Mouse (Mus musculus): Measurements from ENCODE around the gene Ppm1h. TPM values are rescaled to one million over a fixed set of nuclear protein-coding genes. Genes with fewer than 3 reads are reported as not detected.

Gene Ppm1h
- total and polyA plus RNA-seq, 3 experiments = 1.2 to 1.3 (median 1.3) TPM

GRCm38 (mm10) chr10:122851267-122852160, 173.0 kb downstream of the Ppm1h start:
- peaks cover 0 to 2% of the 10 kb centered on the region in 2 experiments for H3K36me3 ChIP-seq (replicated peaks in 1 of 2; ENCODE audit: control insufficient read depth in 1 of 2, insufficient read depth in 1 of 2, low read length in 1 of 2)
- H3K4me1 ChIP-seq (ENCODE audit: control insufficient read depth in 1 of 2, insufficient read depth in 2 of 2) = peaks cover 0 to 2% of the 10 kb centered on the region in 2 experiments; a peak in 1 of 4 replicates
- H3K4me3 ChIP-seq (replicated peaks in 1 of 3; ENCODE audit: low read depth in 2 of 3, low read length in 2 of 3, poor library complexity in 1 of 3) = no peak overlapping the region
- in situ Hi-C loops (cut with MboI; ENCODE audit: low pct_ligation_motif_present, low pct_unique_long_range_greater_than_20kb, low sequenced_read_pairs) = no loop called here
- no peaks in the 10 kb centered on the region for H3K27me3 ChIP-seq (replicated peaks)
- H3K79me2 ChIP-seq (replicated peaks; ENCODE audit: control insufficient read depth, extremely low read depth, insufficient read depth, poor library complexity, severe bottlenecking) = no peaks in the 10 kb centered on the region
- no peak for DNase-seq (ENCODE audit: extremely low read depth)
- TF ChIP-seq CHD1 (IDR thresholded peaks at IDR 0.05; ENCODE audit: low read depth, low read length) (no peak), TCF12 (IDR thresholded peaks at IDR 0.05; ENCODE audit: low read depth, low read length) (no peak), JUN (IDR thresholded peaks at IDR 0.05; ENCODE audit: insufficient read depth, low read depth, low read length) (no peak), ZNF384 (IDR thresholded peaks at IDR 0.05; ENCODE audit: low read depth, low read length) (no peak), RAD21 (IDR thresholded peaks at IDR 0.05; ENCODE audit: low read depth, low read length) (no peak), ZKSCAN1 (IDR thresholded peaks at IDR 0.05; ENCODE audit: borderline replicate concordance, low read depth, low read length) (no peak), PAX5 (IDR thresholded peaks at IDR 0.05; ENCODE audit: low read length) (no peak), POLR2A (IDR thresholded peaks at IDR 0.05; ENCODE audit: low read depth, low read length) (no peak), NRF1 (IDR thresholded peaks at IDR 0.05; ENCODE audit: low read depth, low read length) (no peak), MEF2A (IDR thresholded peaks at IDR 0.05; ENCODE audit: borderline replicate concordance, low read depth, low read length) (no peak)
- dilution Hi-C loops (cut with MboI; ENCODE audit: extremely low pct_ligation_motif_present, extremely low pct_unique_long_range_greater_than_20kb, low sequenced_read_pairs) = no loop called here
- H3K4me2 ChIP-seq (ENCODE audit: insufficient read depth, low read depth, poor library complexity, severe bottlenecking) = no peak overlapping the region
- no peaks in the 10 kb centered on the region for H3K9me3 ChIP-seq (replicated peaks; ENCODE audit: low read length)
- H3K9ac ChIP-seq (ENCODE audit: insufficient read depth, low read depth) = no peak overlapping the region
- H3K27ac ChIP-seq (ENCODE audit: insufficient read depth, low read depth) = no peak overlapping the region

- H3K9me3 ChIP-seq (replicated peaks; ENCODE audit: low read length) = no peaks in the 10 kb centered on the region
- H3K4me2 ChIP-seq (ENCODE audit: insufficient read depth, low read depth, poor library complexity, severe bottlenecking) = no peak overlapping the region
- no peak overlapping the region for H3K9ac ChIP-seq (ENCODE audit: insufficient read depth, low read depth)
- H3K36me3 ChIP-seq (replicated peaks in 1 of 2; ENCODE audit: control insufficient read depth in 1 of 2, insufficient read depth in 1 of 2, low read length in 1 of 2) = no peaks in the 10 kb centered on the region
- H3K27ac ChIP-seq (ENCODE audit: insufficient read depth, low read depth) = no peak overlapping the region
- no peaks in the 10 kb centered on the region for H3K27me3 ChIP-seq (replicated peaks)
- TF ChIP-seq CHD2 (IDR thresholded peaks at IDR 0.05; ENCODE audit: low read length) (no peak), ZNF384 (IDR thresholded peaks at IDR 0.05; ENCODE audit: low read depth, low read length) (no peak), JUND (conservative IDR thresholded peaks at IDR 0.05; ENCODE audit: low read depth, low read length) (no peak), BHLHE40 (IDR thresholded peaks at IDR 0.05; ENCODE audit: low read depth, low read length) (no peak), ZMIZ1 (IDR thresholded peaks at IDR 0.05; ENCODE audit: low read depth, low read length) (no peak), ZKSCAN1 (IDR thresholded peaks at IDR 0.05; ENCODE audit: borderline replicate concordance, low read depth, low read length) (no peak), HCFC1 (IDR thresholded peaks at IDR 0.05; ENCODE audit: low read depth, low read length) (no peak), E2F4 (IDR thresholded peaks at IDR 0.05; ENCODE audit: insufficient replicate concordance, low read depth, low read length) (no peak)
- in situ Hi-C loops (cut with MboI; ENCODE audit: low pct_ligation_motif_present, low pct_unique_long_range_greater_than_20kb, low sequenced_read_pairs) = no loop called here
- peaks cover 0 to 2% of the 10 kb centered on the region in 2 experiments; a peak in 1 of 4 replicates for H3K4me1 ChIP-seq (ENCODE audit: control insufficient read depth in 1 of 2, insufficient read depth in 2 of 2)
- H3K79me2 ChIP-seq (replicated peaks; ENCODE audit: control insufficient read depth, extremely low read depth, insufficient read depth, poor library complexity, severe bottlenecking) = no peaks in the 10 kb centered on the region
- no peak for DNase-seq (ENCODE audit: extremely low read depth)
- dilution Hi-C loops (cut with MboI; ENCODE audit: extremely low pct_ligation_motif_present, extremely low pct_unique_long_range_greater_than_20kb, low sequenced_read_pairs) = no loop called here
- H3K4me3 ChIP-seq (replicated peaks in 1 of 3; ENCODE audit: low read depth in 2 of 3, low read length in 2 of 3, poor library complexity in 1 of 3) = no peak overlapping the region
Observed at GRCm38 (mm10) chr10:122854571-122854970, 176.0 kb downstream of the Ppm1h start.
